Mouse (Mus musculus) neutrophil, adult 5-6 weeks (primary cell): ENCODE measurements around the gene Ddx24. TPM values are rescaled to one million over a fixed set of nuclear protein-coding genes. Genes with fewer than 3 reads are reported as not detected.

Experiments
- ATAC-seq: fragments of 151-379, 151-347 bp; 2 replicates; pipeline ENCODE4 v1.8.0; 2017; ENCODE audit warnings: mild to moderate bottlenecking, moderate TSS enrichment; ENCODE audit not compliant: insufficient number of reproducible peaks, poor library complexity, low FRiP score, severe bottlenecking; ENCODE audit errors: extremely low read depth
- total RNA-seq: library from RNA; stranded (forward); fragments of 200-1000 nt; gene quantifications from 2 replicates; pipeline ENCODE4 v1.2.3, GENCODE M21; 2017

Gene Ddx24
- total RNA-seq, 1 experiment from 2014 or later = 137 TPM

GRCm38 (mm10) chr12:103395486-103396275, 29.9 kb downstream of the Ddx24 start:
- ATAC-seq = no peak

DNA sequence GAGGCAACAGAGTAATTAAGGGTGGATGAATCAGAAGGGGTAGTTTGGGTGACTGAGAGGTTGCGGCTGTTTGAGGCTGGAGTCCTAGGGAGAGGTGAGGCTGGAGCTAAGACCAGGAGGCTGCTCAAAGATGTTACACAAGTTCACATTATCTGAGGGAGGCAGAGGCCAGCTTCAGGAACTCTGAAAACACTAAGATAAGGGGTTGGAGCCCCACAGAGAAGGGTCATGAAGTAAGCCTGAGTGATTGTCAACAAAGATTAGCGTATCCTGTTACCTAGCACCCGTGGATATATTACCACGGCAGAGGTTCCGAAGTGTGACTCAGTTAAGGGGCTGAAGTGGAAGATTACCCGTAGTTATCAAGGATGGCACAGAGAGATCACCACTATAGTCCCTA, 32.1 kb downstream of the Ddx24 start:
- no peak for ATAC-seq

GRCm38 (mm10) chr12:103391098-103391497, 34.5 kb downstream of the Ddx24 start:
- ATAC-seq = no peak

- no peak for ATAC-seq
These were observed 35.6 kb downstream of the Ddx24 start for GRCm38 (mm10) chr12:103389982-103390381.

DNA sequence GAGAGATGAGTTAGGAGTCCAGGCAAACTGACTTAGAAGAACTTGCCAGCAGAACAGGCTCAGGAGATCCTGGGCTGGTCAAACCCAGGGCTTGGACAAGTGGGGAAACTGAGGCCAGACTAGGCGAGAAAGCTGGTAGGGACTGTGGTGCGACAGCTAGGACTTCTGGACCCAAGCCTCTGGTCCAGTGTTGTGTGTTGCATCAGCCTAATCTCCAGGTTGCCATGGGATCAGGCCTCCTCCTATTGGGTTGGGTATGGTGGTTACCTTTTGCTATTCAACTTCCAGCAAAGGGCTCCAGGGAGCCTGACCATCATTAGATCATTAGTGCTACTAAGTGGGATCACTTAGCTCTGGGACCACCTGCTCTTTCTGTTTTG, 36.3 kb downstream of the Ddx24 start:
- no peak for ATAC-seq

DNA sequence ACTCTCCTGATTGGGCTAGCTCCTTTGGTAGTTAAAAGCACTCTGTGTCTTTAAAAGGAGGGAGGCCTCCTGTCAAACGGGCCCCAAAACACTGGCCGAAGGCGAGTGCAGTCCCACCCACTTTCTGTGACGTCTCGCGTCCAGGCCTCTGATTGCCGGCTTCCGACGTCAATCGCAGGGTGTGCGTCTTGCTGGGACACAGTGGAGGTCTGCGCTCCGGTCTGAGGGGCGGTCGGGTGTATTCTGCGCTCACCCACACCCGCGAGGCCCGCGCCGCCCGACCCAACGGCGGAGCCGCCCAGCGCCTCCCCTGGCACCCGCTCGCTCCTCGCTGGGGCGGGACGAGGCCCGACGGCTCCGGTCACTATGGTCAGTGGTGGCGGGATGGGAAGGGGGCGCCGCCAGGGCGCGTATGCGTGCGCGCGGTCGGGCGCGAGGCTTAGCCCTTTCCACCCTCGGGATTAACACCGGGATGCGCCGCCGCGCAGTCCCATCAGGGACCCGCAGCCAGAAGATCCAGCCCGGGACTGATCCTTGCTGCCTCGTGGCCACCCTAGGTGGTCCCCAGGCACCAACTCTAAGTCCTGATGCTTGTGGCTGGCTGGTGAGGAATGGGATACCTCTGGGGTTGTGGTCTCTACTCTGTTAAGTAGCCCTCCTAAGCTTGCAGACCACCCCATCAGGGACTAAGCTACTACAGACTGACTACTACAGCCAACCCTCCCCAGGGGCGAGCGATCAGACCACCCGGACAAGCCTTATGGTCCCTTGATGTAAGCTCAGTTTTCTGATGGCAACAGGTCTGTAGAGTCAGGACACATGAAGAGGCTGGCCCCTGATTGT, 36.9 kb downstream of the Ddx24 start, which contains the start of gene Otub2:
Gene Otub2, plus strand, starts transcription at position 178 of the 843 bp plus-strand sequence.
- ATAC-seq = peak; percentile 93

- no peak for ATAC-seq
These were observed 45.4 kb downstream of the Ddx24 start for GRCm38 (mm10) chr12:103380226-103380625.

GRCm38 (mm10) chr12:103376774-103377173, 48.9 kb downstream of the Ddx24 start:
- no peak for ATAC-seq

GRCm38 (mm10) chr12:103376124-103376523, 49.5 kb downstream of the Ddx24 start:
- no peak for ATAC-seq

GRCm38 (mm10) chr12:103373530-103374236, 51.9 kb downstream of the Ddx24 start:
- ATAC-seq = no peak

DNA sequence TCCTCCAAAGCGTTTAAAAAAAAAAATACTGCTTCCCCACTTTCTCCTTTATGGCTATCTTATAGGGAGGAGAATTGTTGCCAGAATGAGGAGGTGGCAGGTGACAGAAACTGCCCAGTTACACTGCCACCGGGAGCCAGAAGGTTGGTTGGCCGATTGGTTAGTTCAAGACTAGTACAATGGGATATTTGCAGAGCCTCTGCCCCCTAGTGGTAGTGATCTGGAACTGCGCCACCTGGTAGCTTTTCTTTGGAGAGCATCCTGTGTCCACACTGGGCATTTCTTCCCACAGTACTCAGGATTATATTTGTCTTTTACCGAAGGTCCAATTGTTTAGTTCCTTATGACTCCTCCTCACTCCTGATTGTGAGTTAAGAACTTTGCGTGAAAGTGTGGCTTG, 53.9 kb downstream of the Ddx24 start:
- ATAC-seq = peak; percentile 55

GRCm38 (mm10) chr12:103370861-103371260, 54.8 kb downstream of the Ddx24 start:
- ATAC-seq = no peak

GRCm38 (mm10) chr12:103368777-103369176, 56.9 kb downstream of the Ddx24 start:
- no peak for ATAC-seq

- no peak for ATAC-seq
These were observed 57.3 kb downstream of the Ddx24 start for GRCm38 (mm10) chr12:103368326-103368669.

DNA sequence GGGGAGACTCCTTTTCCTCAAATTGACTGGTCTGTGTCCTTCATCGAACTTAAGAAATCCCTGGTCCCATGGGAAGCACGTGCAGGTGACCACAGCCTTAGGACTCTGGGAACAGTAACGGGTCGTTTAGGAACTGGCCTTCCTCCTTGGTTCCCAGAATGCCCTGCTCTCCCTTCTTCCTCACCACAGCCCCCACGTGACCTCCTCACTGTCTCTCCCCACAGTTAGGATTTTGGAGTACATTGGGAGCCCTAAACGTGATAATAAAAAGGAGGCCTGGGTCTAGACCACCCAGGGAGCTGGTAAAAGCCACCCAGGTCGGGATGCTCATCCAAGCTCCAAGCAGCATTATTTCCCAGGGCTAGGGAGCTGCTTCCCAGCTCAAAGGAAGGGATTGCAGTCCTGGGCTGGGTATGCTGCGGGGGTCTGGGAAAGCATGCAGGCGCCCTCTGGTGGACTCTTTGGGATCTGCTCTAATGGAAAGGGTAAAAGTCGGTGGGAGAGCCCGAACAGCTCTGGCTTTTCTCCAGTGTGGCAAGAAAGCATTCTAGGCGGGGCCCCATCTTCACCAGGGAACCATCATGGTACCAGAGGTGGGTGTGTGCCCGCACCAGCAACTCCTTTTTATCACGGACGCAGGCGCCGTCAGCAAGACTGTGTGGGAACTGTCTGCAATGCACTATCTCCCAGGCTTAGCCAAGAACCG, 57.9 kb downstream of the Ddx24 start:
- 0 out of 2 replicates have a peak, but pooled peaks have one; percentile 13 for ATAC-seq

DNA sequence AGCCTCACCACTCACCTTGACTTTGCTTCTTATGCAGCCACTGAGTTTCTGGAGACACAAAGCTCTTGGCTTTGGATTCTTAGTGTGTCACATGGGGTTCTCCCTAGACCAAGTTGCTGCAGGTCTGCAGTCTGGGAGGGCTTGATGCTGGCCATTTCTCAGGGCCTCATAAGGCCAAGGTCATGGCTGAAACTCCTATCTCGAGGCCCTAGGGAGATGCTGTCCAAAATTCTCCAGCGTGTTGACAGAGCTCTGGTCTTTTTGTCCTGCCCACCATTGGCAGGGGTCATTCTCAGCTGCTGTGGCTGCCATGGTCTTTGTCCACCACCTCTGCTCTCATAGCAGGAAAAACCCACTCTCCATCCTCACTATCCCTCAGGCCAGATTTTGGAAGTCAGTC, 58.5 kb downstream of the Ddx24 start:
- ATAC-seq = no peak

GRCm38 (mm10) chr12:103362336-103362735, 63.3 kb downstream of the Ddx24 start:
- ATAC-seq = no peak

DNA sequence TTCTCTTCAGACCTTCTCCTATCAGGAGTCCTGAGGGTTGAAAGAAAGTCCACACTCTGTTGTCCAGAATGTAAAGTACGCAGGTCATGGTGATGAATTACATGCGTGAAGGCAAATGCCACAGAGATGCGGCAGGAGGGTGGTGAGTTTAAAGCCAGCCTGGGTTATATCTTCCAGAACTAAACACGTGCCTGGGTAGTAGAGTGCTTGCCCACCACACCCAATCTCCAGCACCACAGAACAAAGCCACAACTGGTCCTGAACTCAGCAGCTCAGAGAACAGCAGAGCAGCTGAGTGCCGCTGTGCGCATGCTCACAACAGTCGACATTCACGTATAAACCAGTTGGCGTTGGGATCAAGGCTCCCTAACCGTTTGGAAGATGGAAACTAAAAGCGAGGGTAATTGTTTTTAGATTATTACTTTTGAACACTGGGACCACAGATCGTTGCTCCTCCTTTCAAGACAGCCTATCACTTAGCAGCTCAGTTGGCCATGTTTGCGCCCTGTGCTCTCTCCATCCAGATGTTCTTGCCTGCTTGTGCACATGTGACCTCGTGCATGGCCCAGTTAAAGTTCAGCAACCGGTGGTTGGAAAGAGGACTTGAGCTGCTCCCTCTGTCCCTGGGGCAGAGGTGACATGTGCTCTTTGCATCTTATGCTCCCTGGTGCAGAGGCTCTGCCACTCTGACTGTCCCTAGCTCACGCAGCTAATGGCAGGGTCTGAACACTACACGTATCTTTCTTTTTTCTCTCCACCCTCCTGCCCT, 63.9 kb downstream of the Ddx24 start:
- ATAC-seq = no peak
